Mouse (Mus musculus) heart, adult 2 months (tissue): ENCODE measurements at regions not wholly inside any gene's neighbourhood (a gene's known extent, or its start where the extent isn't known, plus 50 kb on each side); places are given as distances from the start of the nearest gene placed in this dataset.
A peak's percentile ranks its signal among the peaks of the same experiment; 100 is the strongest.

Experiments used
- DNase-seq, 2 experiments: peaks; one replicate each; pipeline ENCODE4 v3.0.0; 2021
- H3K27ac ChIP-seq: fragments of 200-600 bp; 2 replicates; pipeline ENCODE4 v1.8.1; 2022
- H3K27me3 ChIP-seq: fragments of 200-500 bp; 2 replicates; pipeline ENCODE4 v1.6.1; 2012; ENCODE audit warnings: mild to moderate bottlenecking, low read length, inconsistent platforms, mixed read lengths; ENCODE audit not compliant: control insufficient read depth, insufficient read depth
- H3K36me3 ChIP-seq: fragments of 200-500 bp; 2 replicates; pipeline ENCODE4 v1.6.1; 2012; ENCODE audit warnings: low read length, inconsistent platforms; ENCODE audit not compliant: control insufficient read depth, insufficient read depth
- H3K4me1 ChIP-seq: fragments of 200-500 bp; 2 replicates; pipeline ENCODE4 v1.6.1; 2011; ENCODE audit warnings: low read length; ENCODE audit not compliant: control insufficient read depth, insufficient read depth
- H3K4me3 ChIP-seq: fragments of 200-600 bp; 2 replicates; pipeline ENCODE4 v1.8.1; 2022
- H3K79me2 ChIP-seq: fragments of 200-500 bp; replicated peaks from 2 replicates; pipeline ENCODE4 v1.6.1; 2012; ENCODE audit warnings: mild to moderate bottlenecking, inconsistent platforms, low read length, moderate library complexity, mixed read lengths; ENCODE audit not compliant: control insufficient read depth, insufficient read depth
- H3K9ac ChIP-seq: fragments of 200-500 bp; 2 replicates; pipeline ENCODE4 v1.6.1; 2012; ENCODE audit warnings: low read depth, mild to moderate bottlenecking, control low read depth, inconsistent platforms, low read length, mixed read lengths
- CTCF ChIP-seq: fragments of 200-600 bp; IDR thresholded peaks from 2 replicates; pipeline ENCODE4 v1.8.1; 2022; ENCODE audit warnings: antibody characterized with exemption, mild to moderate bottlenecking, moderate library complexity
- EP300 ChIP-seq: fragments of 200-500 bp; IDR thresholded peaks from 2 replicates; pipeline ENCODE4 v1.6.1; 2011; ENCODE audit warnings: low read depth, low read length, control low read depth; ENCODE audit not compliant: insufficient read depth
- POLR2A ChIP-seq: fragments of 200-500 bp; IDR thresholded peaks from 2 replicates; pipeline ENCODE4 v1.6.1; 2011; ENCODE audit warnings: mild to moderate bottlenecking, low read depth, low read length, control low read depth; ENCODE audit not compliant: insufficient read depth
- WGBS: fragments of 180-500 bp; shearing (Covaris S2); methylation state at CpG from one replicate; pipeline ENCODE4 v1.1.7; 2018; 5-methylcytosine and 5-hydroxymethylcytosine counted together
- intact Hi-C: fragments of 180-260 bp; cut with DNase I; formaldehyde crosslinking; loops from one replicate; pipeline ENCODE4 v1.15.1; 2025

- no peak overlapping the region for H3K9ac ChIP-seq
- H3K36me3 ChIP-seq, result no peaks in the 10 kb centered on the region
- intact Hi-C loops, result no loop called here
- H3K4me1 ChIP-seq, result no peaks in the 10 kb centered on the region
- H3K27ac ChIP-seq, result no peak overlapping the region
- H3K79me2 ChIP-seq, result no peaks in the 10 kb centered on the region
- no peak overlapping the region for H3K4me3 ChIP-seq
- 0 out of 2 replicates have a peak, but pooled peaks have one; percentile 20 for TF ChIP-seq EP300
- no peak for TF ChIP-seq CTCF
- no peak for TF ChIP-seq POLR2A
- peak; percentile 27 to 66 for DNase-seq
- no peaks in the 10 kb centered on the region for H3K27me3 ChIP-seq
- 12% methylated on average over 1 of the region's 1 CpGs for WGBS
Observed at GRCm38 (mm10) chr11:48249315-48249714, 260.5 kb upstream of the Sgcd start.

DNA sequence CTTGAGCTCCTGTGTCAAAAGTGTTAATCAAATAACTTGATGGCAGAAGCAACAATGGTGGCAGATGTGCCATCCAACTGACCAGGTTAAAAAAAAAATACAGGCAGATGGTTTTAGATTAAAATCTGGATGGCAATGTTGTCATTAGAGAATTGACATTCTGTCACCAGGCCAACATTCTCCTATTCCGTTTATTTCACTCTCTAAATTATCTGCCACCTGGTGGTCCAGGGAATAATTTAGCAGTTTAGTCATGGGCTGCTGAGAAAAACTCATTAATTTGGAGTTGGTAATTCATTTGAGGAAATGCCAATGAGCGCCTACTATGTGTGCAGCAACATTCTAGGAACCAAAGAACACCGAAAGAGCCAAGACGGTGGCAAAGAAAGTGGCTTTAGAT, 232.4 kb upstream of the Sgcd start:
- intact Hi-C loops, result no loop called here
- WGBS, result 75% methylated on average over 4 of the region's 4 CpGs
- H3K27me3 ChIP-seq, result no peaks in the 10 kb centered on the region
- H3K4me3 ChIP-seq, result no peak overlapping the region
- no peaks in the 10 kb centered on the region for H3K36me3 ChIP-seq
- H3K4me1 ChIP-seq, result no peaks in the 10 kb centered on the region
- no peak overlapping the region for H3K27ac ChIP-seq
- no peak overlapping the region for H3K9ac ChIP-seq
- DNase-seq, result no peak
- no peaks in the 10 kb centered on the region for H3K79me2 ChIP-seq
- TF ChIP-seq CTCF (no peak), EP300 (no peak), POLR2A (no peak)

- no peaks in the 10 kb centered on the region for H3K36me3 ChIP-seq
- no peak overlapping the region for H3K27ac ChIP-seq
- no peaks in the 10 kb centered on the region for H3K79me2 ChIP-seq
- no peak overlapping the region for H3K4me3 ChIP-seq
- WGBS, result 58% methylated on average over 1 of the region's 1 CpGs
- no peak for DNase-seq
- H3K9ac ChIP-seq, result no peak overlapping the region
- no peaks in the 10 kb centered on the region for H3K27me3 ChIP-seq
- no peak for TF ChIP-seq CTCF
- TF ChIP-seq POLR2A, result no peak
- TF ChIP-seq EP300, result no peak
- intact Hi-C loops, result no loop called here
- no peaks in the 10 kb centered on the region for H3K4me1 ChIP-seq
Observed at GRCm38 (mm10) chr11:48219157-48219556, 230.4 kb upstream of the Sgcd start.

GRCm38 (mm10) chr11:48216762-48217161, 228.0 kb upstream of the Sgcd start:
- Histone ChIP-seq H3K27me3 (no peaks in the 10 kb centered on the region), H3K79me2 (no peaks in the 10 kb centered on the region), H3K4me1 (no peaks in the 10 kb centered on the region), H3K4me3 (no peak overlapping the region), H3K9ac (no peak overlapping the region), H3K36me3 (no peaks in the 10 kb centered on the region), H3K27ac (no peak overlapping the region)
- 31% methylated on average over 2 of the region's 2 CpGs for WGBS
- intact Hi-C loops, result no loop called here
- DNase-seq, result no peak
- TF ChIP-seq CTCF, result no peak
- TF ChIP-seq EP300, result no peak
- TF ChIP-seq POLR2A, result no peak

- H3K79me2 ChIP-seq, result no peaks in the 10 kb centered on the region
- WGBS, result 76% methylated on average over 4 of the region's 4 CpGs
- no peaks in the 10 kb centered on the region for H3K4me1 ChIP-seq
- no peaks in the 10 kb centered on the region for H3K27me3 ChIP-seq
- TF ChIP-seq EP300, result no peak
- no peak for TF ChIP-seq POLR2A
- TF ChIP-seq CTCF, result no peak
- H3K27ac ChIP-seq, result no peak overlapping the region
- no peak overlapping the region for H3K9ac ChIP-seq
- H3K36me3 ChIP-seq, result no peaks in the 10 kb centered on the region
- H3K4me3 ChIP-seq, result no peak overlapping the region
- intact Hi-C loops, result no loop called here
- no peak for DNase-seq
Observed at GRCm38 (mm10) chr11:48186604-48187003, 197.8 kb upstream of the Sgcd start.

DNA sequence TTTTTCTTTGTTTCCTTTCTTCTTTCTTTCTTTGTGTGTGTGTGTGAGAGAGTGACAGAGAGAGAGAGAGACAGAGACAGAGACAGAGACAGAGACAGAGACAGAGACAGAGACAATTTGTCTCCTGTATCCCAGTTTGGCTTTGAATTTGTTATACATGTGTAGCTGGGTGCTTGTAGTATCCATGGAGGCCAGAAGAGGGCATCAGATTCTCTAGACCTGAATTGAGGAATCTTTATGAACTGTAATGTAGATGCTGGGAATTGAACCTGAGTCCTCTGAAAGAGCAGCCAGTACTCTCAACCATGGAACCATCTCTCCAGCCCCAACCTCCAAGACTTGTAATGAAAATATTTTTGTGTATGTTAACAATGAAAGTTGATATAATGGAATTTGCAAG, 190.2 kb upstream of the Sgcd start:
- no peak overlapping the region for H3K4me3 ChIP-seq
- no peak overlapping the region for H3K9ac ChIP-seq
- TF ChIP-seq EP300 (no peak), CTCF (peak; percentile 50)
- DNase-seq, result no peak
- H3K79me2 ChIP-seq, result no peaks in the 10 kb centered on the region
- no peaks in the 10 kb centered on the region for H3K27me3 ChIP-seq
- no peak overlapping the region for H3K27ac ChIP-seq
- H3K4me1 ChIP-seq, result no peaks in the 10 kb centered on the region
- intact Hi-C loops, result loop anchor here (10.0 kb wide), 1 partner anchor 406 kb away; no protein-coding TSS in a partner anchor
- H3K36me3 ChIP-seq, result no peaks in the 10 kb centered on the region

DNA sequence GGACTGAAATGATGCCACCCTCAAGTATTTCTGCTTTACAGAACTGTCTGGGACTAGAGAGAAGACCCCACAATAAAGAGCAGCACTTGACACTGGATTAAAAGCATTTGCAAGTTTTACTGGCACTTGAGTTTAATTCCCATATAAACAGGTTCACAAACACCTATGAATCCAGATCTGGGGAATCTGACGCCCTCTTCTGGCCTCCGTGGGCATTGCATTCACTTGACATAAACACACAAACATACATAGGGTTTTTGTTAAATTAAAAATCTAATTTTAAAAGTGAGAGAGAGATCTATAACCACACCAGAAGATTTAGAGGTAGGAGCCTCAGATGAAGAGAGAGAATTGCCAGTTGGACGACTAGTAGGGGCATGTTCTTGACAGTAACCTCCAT, 189.4 kb upstream of the Sgcd start:
- intact Hi-C loops, result loop anchor here (10.0 kb wide), 1 partner anchor 407 kb away; no protein-coding TSS in a partner anchor
- WGBS, result 30% methylated on average over 3 of the region's 3 CpGs
- H3K36me3 ChIP-seq, result no peaks in the 10 kb centered on the region

More for the DNA sequence above, 189.4 kb upstream of the Sgcd start:
- no peak overlapping the region for H3K27ac ChIP-seq
- no peak overlapping the region for H3K9ac ChIP-seq
- no peaks in the 10 kb centered on the region for H3K4me1 ChIP-seq
- DNase-seq, result no peak
- no peaks in the 10 kb centered on the region for H3K27me3 ChIP-seq
- TF ChIP-seq POLR2A (no peak), EP300 (no peak), CTCF (0 out of 2 replicates have a peak, but pooled peaks have one; percentile 19)
- H3K4me3 ChIP-seq, result no peak overlapping the region
- H3K79me2 ChIP-seq, result no peaks in the 10 kb centered on the region
